Mouse (Mus musculus) large intestine, adult 2 months (tissue): ENCODE data around the gene Ephb6. TPM values are rescaled to one million over a fixed set of nuclear protein-coding genes. Genes with fewer than 3 reads are reported as not detected.

Source experiments
- polyA plus RNA-seq: library from polyadenylated mRNA; depleted of rRNA; stranded (reverse); fragments of >200 nt; gene quantifications from 2 replicates; pipeline ENCODE4 v1.2.3, GENCODE M21; 2012; rRNA removed

Gene Ephb6
- polyA plus RNA-seq, 1 experiment = 2.7 TPM

Other genes with a start within 250 kb of the Ephb6 start
- not detected in 2 replicates for gene Prss3, start 227.8 kb upstream of the Ephb6 start, polyA plus RNA-seq
- gene Gm5771, start 213.1 kb upstream of the Ephb6 start, polyA plus RNA-seq = not detected in 2 replicates
- not detected in 2 replicates for gene Gm10334, start 159.3 kb upstream of the Ephb6 start, polyA plus RNA-seq
- not detected in 2 replicates for gene Prss1, start 146.6 kb upstream of the Ephb6 start, polyA plus RNA-seq
- gene Prss2, start 83.7 kb upstream of the Ephb6 start, polyA plus RNA-seq = 1.3 and 1.9 TPM in 2 replicates
- gene Trpv6, start 30.9 kb downstream of the Ephb6 start, polyA plus RNA-seq = 0.06 TPM in 1 of 2 replicates, not detected in the other
- gene Trpv5, start 75.3 kb downstream of the Ephb6 start, polyA plus RNA-seq = not detected in 2 replicates
- gene Llcfc1, start 78.9 kb downstream of the Ephb6 start, polyA plus RNA-seq = not detected in 2 replicates
- not detected in 2 replicates for gene Kel, start 98.9 kb downstream of the Ephb6 start, polyA plus RNA-seq
- gene Olfr459, start 169.7 kb downstream of the Ephb6 start, polyA plus RNA-seq = not detected in 2 replicates
- not detected in 2 replicates for gene Pip, start 242.1 kb downstream of the Ephb6 start, polyA plus RNA-seq
- gene Sval2, start 247.5 kb downstream of the Ephb6 start, polyA plus RNA-seq = not detected in 2 replicates